Mouse (Mus musculus): Measurements from ENCODE around the gene Gnb2. TPM values are rescaled to one million over a fixed set of nuclear protein-coding genes. Genes with fewer than 3 reads are reported as not detected.
A peak's percentile ranks its signal among the peaks of the same experiment; 100 is the strongest.

Gnb2 gene
- polyA plus RNA-seq, 1 experiment from 2014 or later = 386 TPM

DNA sequence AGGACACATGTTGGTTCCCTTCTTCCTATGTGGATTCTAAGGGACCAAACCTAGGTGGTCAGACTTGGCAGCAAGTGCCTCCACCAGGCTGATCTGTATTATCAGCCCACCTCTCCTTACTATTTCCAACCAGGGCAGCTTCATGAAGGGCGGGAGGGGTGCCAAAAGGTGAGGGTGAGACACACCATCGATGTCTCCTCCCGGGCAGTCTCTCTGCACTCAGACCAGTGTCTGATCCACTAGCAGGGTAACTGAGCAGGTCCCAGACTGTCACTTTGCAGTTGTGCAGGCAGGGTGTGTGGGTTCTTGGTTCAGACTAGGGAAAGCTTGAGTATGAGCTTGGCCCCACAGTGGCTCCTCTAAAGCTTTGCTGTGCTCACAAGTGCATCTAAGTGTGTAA lies 18.5 kb downstream of the Gnb2 start:
- no peak overlapping the region for H3K4me2 ChIP-seq (replicated peaks; ENCODE audit: low read depth)
- TF ChIP-seq CTCF (IDR thresholded peaks at IDR 0.05; ENCODE audit: low read depth) = no peak
- H3K4me3 ChIP-seq (ENCODE audit: low read depth, low read length) = no peak overlapping the region
- no peaks in the 10 kb centered on the region for H3K27me3 ChIP-seq (replicated peaks; ENCODE audit: control insufficient read depth, insufficient read depth, low read length)
- no peak overlapping the region for H3K9ac ChIP-seq (ENCODE audit: low read depth, low read length)
- H3K27ac ChIP-seq (ENCODE audit: low read depth, low read length) = no peak overlapping the region
- no peak for ATAC-seq
- H3K36me3 ChIP-seq (ENCODE audit: control insufficient read depth, insufficient read depth) = peaks cover 16% of the 10 kb centered on the region
- WGBS = 87% methylated on average over 3 of the region's 3 CpGs
- peaks cover 6% of the 10 kb centered on the region; the same call in 1 of the 2 replicates for H3K4me1 ChIP-seq (replicated peaks; ENCODE audit: control insufficient read depth, insufficient read depth, low read length)
- H3K9me3 ChIP-seq (ENCODE audit: control insufficient read depth) = no peaks in the 10 kb centered on the region

DNA sequence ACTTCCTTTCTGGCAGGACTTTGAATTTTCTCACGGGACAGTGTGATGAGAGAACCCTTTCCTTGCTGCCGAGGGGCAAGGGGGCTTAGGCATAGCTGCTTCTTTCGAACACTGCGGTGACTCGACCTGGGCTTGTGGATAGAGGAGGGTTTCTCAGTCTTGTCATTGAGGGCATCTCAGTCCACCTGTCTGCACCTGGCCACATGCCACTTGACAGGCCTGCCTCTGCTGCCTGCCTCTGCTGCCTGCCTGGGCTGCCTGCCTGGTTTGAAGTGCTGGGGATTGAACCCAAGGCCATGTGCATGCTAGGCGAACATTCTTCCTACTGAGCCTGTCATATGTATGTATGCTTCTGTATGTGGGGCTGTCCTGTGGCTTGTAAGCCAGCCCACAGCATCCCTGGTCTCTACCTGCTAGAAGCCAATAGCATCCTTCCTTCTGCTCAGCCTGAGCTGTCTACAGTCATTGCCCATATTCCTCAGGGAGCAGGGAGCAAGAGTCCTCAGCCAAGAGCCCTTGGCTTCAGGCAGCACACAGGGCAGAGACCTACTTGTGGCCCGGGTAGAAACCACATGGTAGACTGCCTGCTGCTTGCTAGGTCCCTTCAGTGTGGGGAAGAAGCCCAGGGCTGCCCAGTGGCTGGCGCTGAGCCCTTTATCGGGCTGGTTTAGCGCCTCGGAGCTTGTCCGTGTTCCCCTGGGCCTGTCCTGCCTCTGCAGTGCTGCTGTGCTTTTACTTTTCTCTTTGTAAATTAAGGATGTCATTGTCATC lies 19.2 kb downstream of the Gnb2 start:
- H3K9ac ChIP-seq (ENCODE audit: low read depth, low read length) = no peak overlapping the region
- no peaks in the 10 kb centered on the region for H3K27me3 ChIP-seq (replicated peaks; ENCODE audit: control insufficient read depth, insufficient read depth, low read length)
- H3K9me3 ChIP-seq (ENCODE audit: control insufficient read depth) = no peaks in the 10 kb centered on the region
- no peak for TF ChIP-seq CTCF (IDR thresholded peaks at IDR 0.05; ENCODE audit: low read depth)
- WGBS = 87% methylated on average over 12 of the region's 12 CpGs
- ATAC-seq = no peak
- no peak overlapping the region for H3K4me3 ChIP-seq (ENCODE audit: low read depth, low read length)
- H3K36me3 ChIP-seq (ENCODE audit: control insufficient read depth, insufficient read depth) = peaks cover 10% of the 10 kb centered on the region
- H3K27ac ChIP-seq (ENCODE audit: low read depth, low read length) = no peak overlapping the region
- H3K4me2 ChIP-seq (replicated peaks; ENCODE audit: low read depth) = no peak overlapping the region
- peaks cover 6% of the 10 kb centered on the region; the same call in 1 of the 2 replicates for H3K4me1 ChIP-seq (replicated peaks; ENCODE audit: control insufficient read depth, insufficient read depth, low read length)

DNA sequence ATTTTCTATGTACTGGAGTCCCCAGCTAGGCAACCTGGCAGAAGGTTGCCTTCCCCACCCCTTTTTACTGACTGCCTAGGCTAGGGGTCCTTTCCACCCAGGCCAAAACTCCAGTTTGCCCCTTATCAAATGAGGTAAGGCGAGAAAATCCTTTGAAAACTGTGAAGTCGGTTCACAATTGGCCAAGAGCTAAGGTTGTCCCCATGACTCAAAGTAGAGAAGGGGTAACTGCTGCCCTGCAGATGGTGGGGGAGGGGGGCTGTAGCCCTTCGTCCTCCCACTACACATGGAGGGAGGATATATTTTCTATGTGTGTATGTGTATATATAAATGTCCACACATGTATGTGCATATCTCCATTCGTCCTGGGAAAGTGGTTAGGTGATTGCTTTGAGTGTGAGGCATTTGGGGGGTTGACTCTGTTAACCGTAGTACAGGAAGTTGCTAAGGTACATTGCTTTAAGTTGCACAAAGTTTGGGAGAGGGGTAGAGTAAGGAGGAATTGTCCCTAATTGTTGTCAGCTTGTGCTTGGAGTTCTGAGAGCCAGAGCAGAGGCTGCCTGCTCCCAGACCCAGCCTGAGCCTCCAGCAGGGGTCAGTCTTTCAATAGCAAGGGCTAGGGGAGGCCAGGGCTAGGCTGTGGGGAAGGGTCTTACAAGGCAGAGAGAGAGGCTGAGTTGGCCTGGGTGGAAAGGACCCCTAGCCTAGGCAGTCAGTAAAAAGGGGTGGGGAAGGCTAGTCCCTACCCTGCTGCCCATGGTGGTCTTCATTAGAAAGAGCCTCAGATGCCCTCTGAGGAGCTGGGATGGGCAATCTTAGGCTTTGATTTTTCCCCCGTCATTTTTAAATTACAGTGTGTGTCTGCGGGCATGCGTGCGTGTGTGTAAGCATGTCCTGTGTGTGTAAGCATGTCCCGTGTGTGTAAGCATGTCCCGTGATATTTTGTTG lies 20.2 kb downstream of the Gnb2 start:
- Histone ChIP-seq H3K27me3 (replicated peaks; ENCODE audit: control insufficient read depth, insufficient read depth, low read length) (no peaks in the 10 kb centered on the region), H3K9me3 (ENCODE audit: control insufficient read depth) (no peaks in the 10 kb centered on the region), H3K36me3 (ENCODE audit: control insufficient read depth, insufficient read depth) (no peaks in the 10 kb centered on the region; the same call in 1 of the 2 replicates), H3K4me3 (ENCODE audit: low read depth, low read length) (no peak overlapping the region), H3K9ac (ENCODE audit: low read depth, low read length) (no peak overlapping the region), H3K4me1 (replicated peaks; ENCODE audit: control insufficient read depth, insufficient read depth, low read length) (peaks cover 6% of the 10 kb centered on the region; the same call in 1 of the 2 replicates), H3K27ac (ENCODE audit: low read depth, low read length) (no peak overlapping the region), H3K4me2 (replicated peaks; ENCODE audit: low read depth) (no peak overlapping the region)
- TF ChIP-seq CTCF (IDR thresholded peaks at IDR 0.05; ENCODE audit: low read depth) = peak; percentile 76
- ATAC-seq = no peak
- WGBS = 79% methylated on average over 11 of the region's 11 CpGs

DNA sequence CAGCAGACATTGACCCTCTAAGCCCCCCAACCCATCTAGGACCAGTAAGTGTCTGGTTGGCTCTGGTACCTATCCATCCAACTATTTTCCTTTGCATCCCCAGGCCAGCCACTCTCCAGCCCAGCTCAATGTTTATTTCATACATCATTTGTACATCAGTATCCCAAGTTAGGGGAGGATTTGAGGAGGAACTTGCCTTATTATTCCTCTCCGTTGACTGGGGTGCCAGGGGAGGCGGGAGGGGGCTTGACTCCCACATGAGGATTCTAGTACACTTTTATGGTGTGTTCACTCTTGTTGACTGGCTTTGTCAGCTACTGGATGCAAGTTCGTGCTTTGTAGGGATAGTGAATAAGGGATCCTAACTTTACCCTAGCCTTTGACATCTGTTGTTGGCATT lies 21.6 kb downstream of the Gnb2 start:
- no peaks in the 10 kb centered on the region for H3K27me3 ChIP-seq (replicated peaks; ENCODE audit: control insufficient read depth, insufficient read depth, low read length)
- 48% methylated on average over 3 of the region's 3 CpGs for WGBS
- peak overlapping the region; percentile 95 for H3K4me2 ChIP-seq (replicated peaks; ENCODE audit: low read depth)
- H3K36me3 ChIP-seq (ENCODE audit: control insufficient read depth, insufficient read depth) = no peaks in the 10 kb centered on the region
- no peak for TF ChIP-seq CTCF (IDR thresholded peaks at IDR 0.05; ENCODE audit: low read depth)
- peak overlapping the region; percentile 95 for H3K4me3 ChIP-seq (ENCODE audit: low read depth, low read length)
- no peaks in the 10 kb centered on the region for H3K9me3 ChIP-seq (ENCODE audit: control insufficient read depth)
- peaks cover 6% of the 10 kb centered on the region; the same call in 1 of the 2 replicates for H3K4me1 ChIP-seq (replicated peaks; ENCODE audit: control insufficient read depth, insufficient read depth, low read length)
- ATAC-seq = no peak
- H3K27ac ChIP-seq (ENCODE audit: low read depth, low read length) = no peak overlapping the region
- no peak overlapping the region for H3K9ac ChIP-seq (ENCODE audit: low read depth, low read length)

DNA sequence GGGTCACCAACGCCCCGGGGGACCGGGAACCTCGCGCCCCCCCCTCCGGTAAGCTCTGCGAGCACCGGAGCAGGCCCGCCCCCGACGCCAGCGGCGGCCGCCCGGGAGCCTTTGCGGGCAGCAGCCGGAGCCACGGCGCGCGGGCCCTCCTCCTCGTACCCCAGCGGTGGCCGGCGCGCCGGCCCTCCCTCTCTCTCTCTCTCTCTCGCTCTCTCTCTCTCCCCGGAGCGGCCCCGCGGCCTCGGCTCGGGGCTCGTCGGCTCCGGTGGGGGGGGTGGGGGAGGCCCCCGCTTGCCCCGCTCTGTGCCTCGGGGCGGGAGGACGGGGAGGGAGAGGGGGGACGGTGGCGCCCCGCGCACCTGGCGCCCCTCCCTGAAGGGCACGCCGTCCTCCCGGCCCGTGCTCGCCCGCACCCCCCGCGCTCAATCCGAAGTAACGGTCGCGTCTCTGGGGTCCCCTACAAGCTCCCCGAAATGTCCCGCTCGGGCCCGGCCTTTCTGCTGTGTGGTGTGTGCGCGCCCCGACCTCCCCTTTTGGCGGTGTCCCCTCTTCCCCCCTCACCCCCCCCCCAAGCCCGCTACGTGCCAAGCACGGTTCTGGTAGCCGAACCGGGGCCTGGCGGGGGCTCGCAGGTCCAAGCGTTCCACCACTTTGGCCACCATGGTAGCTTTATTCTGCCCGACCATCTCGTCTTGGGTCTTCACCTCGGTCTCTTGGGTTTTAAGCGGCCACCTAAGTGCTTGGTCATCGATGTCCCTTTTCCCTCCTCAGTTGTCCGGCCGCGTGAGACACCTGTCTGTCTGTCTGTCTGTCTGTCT lies 22.5 kb downstream of the Gnb2 start:
- Histone ChIP-seq H3K27me3 (replicated peaks; ENCODE audit: control insufficient read depth, insufficient read depth, low read length) (no peaks in the 10 kb centered on the region), H3K4me1 (replicated peaks; ENCODE audit: control insufficient read depth, insufficient read depth, low read length) (peaks cover 6% of the 10 kb centered on the region; the same call in 1 of the 2 replicates), H3K4me3 (ENCODE audit: low read depth, low read length) (peak overlapping the region; percentile 95), H3K4me2 (replicated peaks; ENCODE audit: low read depth) (peak overlapping the region; percentile 95), H3K9ac (ENCODE audit: low read depth, low read length) (peak overlapping the region; percentile 99), H3K27ac (ENCODE audit: low read depth, low read length) (peak overlapping the region; percentile 87), H3K9me3 (ENCODE audit: control insufficient read depth) (no peaks in the 10 kb centered on the region), H3K36me3 (ENCODE audit: control insufficient read depth, insufficient read depth) (no peaks in the 10 kb centered on the region)
- TF ChIP-seq CTCF (IDR thresholded peaks at IDR 0.05; ENCODE audit: low read depth) = no peak
- 1% methylated on average over 39 of the region's 83 CpGs for WGBS
- ATAC-seq = peak; percentile 56
